Mouse (Mus musculus) kidney, postnatal 0 days (tissue): ENCODE data around the gene Ccdc30. TPM values are rescaled to one million over a fixed set of nuclear protein-coding genes. Genes with fewer than 3 reads are reported as not detected.
A peak's percentile ranks its signal among the peaks of the same experiment; 100 is the strongest.

Source experiments
- ATAC-seq: fragments of 200-750 bp; cut with Nextera tagmentation; replicated peaks from 2 replicates; pipeline ENCODE4 v1.8.0; 2017; ENCODE audit warnings: low read depth, moderate number of reproducible peaks, moderate TSS enrichment, moderate library complexity; ENCODE audit not compliant: low FRiP score
- DNase-seq: peaks from one replicate; pipeline ENCODE4 v3.0.0-alpha.2; 2016; ENCODE audit warnings: low spot score
- H3K27ac ChIP-seq: fragments of 300-500 bp; sonication (generic); 2 replicates; pipeline ENCODE4 v1.5.1; 2014; ENCODE audit warnings: mild to moderate bottlenecking
- H3K27me3 ChIP-seq: fragments of 300-500 bp; sonication (generic); 2 replicates; pipeline ENCODE4 v1.6.1; 2014; ENCODE audit warnings: low read length, mixed read lengths; ENCODE audit not compliant: insufficient read depth
- H3K36me3 ChIP-seq: fragments of 300-500 bp; sonication (generic); 2 replicates; pipeline ENCODE4 v1.6.1; 2014; ENCODE audit warnings: low read length, mixed read lengths; ENCODE audit not compliant: insufficient read depth
- H3K4me1 ChIP-seq: fragments of 300-500 bp; sonication (generic); replicated peaks from 2 replicates; pipeline ENCODE4 v1.6.1; 2014; ENCODE audit warnings: antibody characterized with exemption, low read length, mixed read lengths; ENCODE audit not compliant: insufficient read depth
- H3K4me2 ChIP-seq: fragments of 300-500 bp; sonication (generic); 2 replicates; pipeline ENCODE4 v1.6.1; 2014; ENCODE audit warnings: mild to moderate bottlenecking, low read length, moderate library complexity, mixed read lengths
- H3K4me3 ChIP-seq: fragments of 300-500 bp; sonication (generic); replicated peaks from 2 replicates; pipeline ENCODE4 v1.5.1; 2014; ENCODE audit warnings: low read depth, low read length
- H3K9ac ChIP-seq: fragments of 300-500 bp; sonication (generic); 2 replicates; pipeline ENCODE4 v1.6.1; 2014; ENCODE audit warnings: low read depth, low read length
- H3K9me3 ChIP-seq: fragments of 300-500 bp; sonication (generic); replicated peaks from 2 replicates; pipeline ENCODE4 v1.6.1; 2016; ENCODE audit warnings: low read length, inconsistent platforms, mixed read lengths
- CTCF ChIP-seq: IDR thresholded peaks from 2 replicates; pipeline ENCODE4 v1.5.1; 2016; ENCODE audit warnings: antibody characterized with exemption, low read depth, mild to moderate bottlenecking, moderate library complexity
- WGBS: fragments of 180-500 bp; shearing (Covaris S2); extraction: QIAGEN DNeasy Blood & Tissue Kit; methylation state at CpG from one replicate; pipeline ENCODE4 v1.1.7; 2014; 5-methylcytosine and 5-hydroxymethylcytosine counted together
- polyA plus RNA-seq: library from polyadenylated mRNA; unstranded; fragments of >200 nt; fragmentation: Nextera tagmentation; extraction: Ambion mirVana; gene quantifications from 2 replicates; pipeline ENCODE4 v1.2.1, GENCODE M21; 2015

Gene Ccdc30
- polyA plus RNA-seq, 1 experiment from 2014 or later: 6.6 TPM

GRCm38 (mm10) chr4:119338422-119338821, 76.9 kb downstream of the Ccdc30 start:
- ATAC-seq (0 out of 2 replicates have a peak, but pooled peaks have one; percentile 13), DNase-seq (no peak)
- no peaks in the 10 kb centered on the region for H3K9me3 ChIP-seq
- H3K9ac ChIP-seq: no peak overlapping the region
- no peak overlapping the region for H3K4me2 ChIP-seq
- 0 out of 2 replicates have a peak overlapping the region, but pooled peaks have one; percentile 13 for H3K27ac ChIP-seq
- no peaks in the 10 kb centered on the region for H3K27me3 ChIP-seq
- no peaks in the 10 kb centered on the region for H3K36me3 ChIP-seq
- no peaks in the 10 kb centered on the region for H3K4me1 ChIP-seq
- 70% methylated on average over 4 of the region's 4 CpGs for WGBS
- no peak overlapping the region for H3K4me3 ChIP-seq
- TF ChIP-seq CTCF: no peak

GRCm38 (mm10) chr4:119333487-119333886, 81.8 kb downstream of the Ccdc30 start:
- Histone ChIP-seq H3K9me3 (no peaks in the 10 kb centered on the region), H3K27ac (no peak overlapping the region), H3K36me3 (no peaks in the 10 kb centered on the region), H3K9ac (no peak overlapping the region), H3K4me2 (no peak overlapping the region), H3K4me1 (no peaks in the 10 kb centered on the region), H3K4me3 (no peak overlapping the region), H3K27me3 (no peaks in the 10 kb centered on the region)
- ATAC-seq (no peak), DNase-seq (no peak)
- 90% methylated on average over 6 of the region's 6 CpGs for WGBS
- TF ChIP-seq CTCF: no peak

GRCm38 (mm10) chr4:119320896-119321550, 94.3 kb downstream of the Ccdc30 start:
- Histone ChIP-seq H3K4me1 (peaks cover 7% of the 10 kb centered on the region), H3K4me2 (peak overlapping the region; percentile 86), H3K9ac (peak overlapping the region; percentile 46; the same call in 1 of the 2 replicates), H3K9me3 (no peaks in the 10 kb centered on the region), H3K36me3 (peaks cover 10% of the 10 kb centered on the region; the same call in 1 of the 2 replicates), H3K4me3 (peak overlapping the region; percentile 76), H3K27ac (peak overlapping the region; percentile 90), H3K27me3 (no peaks in the 10 kb centered on the region)
- DNase-seq: peak; percentile 18
- ATAC-seq: peak; percentile 48; the same call in 1 of the 2 replicates
- TF ChIP-seq CTCF: no peak
- 23% methylated on average over 10 of the region's 10 CpGs for WGBS

GRCm38 (mm10) chr4:119320131-119320830, 95.0 kb downstream of the Ccdc30 start, which contains the start of gene Ppih:
Ppih (minus strand) TSS chr4:119320546.
- WGBS: under 1% methylated on average over 44 of the region's 44 CpGs

GRCm38 (mm10) chr4:119313756-119314155, 101.6 kb downstream of the Ccdc30 start:
- Histone ChIP-seq H3K36me3 (peaks cover 40% of the 10 kb centered on the region), H3K27me3 (no peaks in the 10 kb centered on the region), H3K4me1 (no peaks in the 10 kb centered on the region), H3K27ac (no peak overlapping the region), H3K9me3 (no peaks in the 10 kb centered on the region), H3K9ac (no peak overlapping the region), H3K4me2 (no peak overlapping the region), H3K4me3 (no peak overlapping the region)
- no peak for DNase-seq
- no peak for TF ChIP-seq CTCF
- 81% methylated on average over 1 of the region's 1 CpGs for WGBS
- no peak for ATAC-seq

More at GRCm38 (mm10) chr4:119320131-119320830, 95.0 kb downstream of the Ccdc30 start, which contains the start of gene Ppih:
- Histone ChIP-seq H3K9ac (peak within 1 kb of the TSS; percentile 69), H3K9me3 (no peaks in the 10 kb centered on the region), H3K4me2 (peak within 1 kb of the TSS; percentile 86), H3K4me1 (peaks cover 7% of the 10 kb centered on the region), H3K4me3 (peak within 1 kb of the TSS; percentile 76), H3K36me3 (peaks cover 16% of the 10 kb centered on the region; the same call in 1 of the 2 replicates), H3K27me3 (no peaks in the 10 kb centered on the region), H3K27ac (peak within 1 kb of the TSS; percentile 90)
- DNase-seq: peak; percentile 97
- ATAC-seq: peak; percentile 97
- TF ChIP-seq CTCF: peak; percentile 22; the same call in 1 of the 2 replicates

- Histone ChIP-seq H3K9ac (no peak overlapping the region), H3K4me2 (no peak overlapping the region), H3K36me3 (peaks cover 12% of the 10 kb centered on the region; the same call in 1 of the 2 replicates), H3K4me1 (no peaks in the 10 kb centered on the region; the same call in 1 of the 2 replicates), H3K4me3 (no peak overlapping the region), H3K27ac (peak overlapping the region; percentile 72), H3K27me3 (no peaks in the 10 kb centered on the region), H3K9me3 (no peaks in the 10 kb centered on the region)
- peak; percentile 54 for DNase-seq
- peak; percentile 82; the same call in 1 of the 2 replicates for ATAC-seq
- TF ChIP-seq CTCF: no peak
- WGBS: 38% methylated on average over 5 of the region's 5 CpGs
Observed at GRCm38 (mm10) chr4:119305418-119305817, 109.9 kb downstream of the Ccdc30 start.
